Mouse (Mus musculus) macrophage (primary cell): ENCODE data around the gene Whrn. TPM values are rescaled to one million over a fixed set of nuclear protein-coding genes. Genes with fewer than 3 reads are reported as not detected.

ENCODE experiments used
- H3K27ac ChIP-seq: fragments of 350-480 bp; formaldehyde crosslinking; 2 replicates; pipeline ENCODE4 v1.9.0; 2021
- H3K36me3 ChIP-seq: fragments of 350-480 bp; formaldehyde crosslinking; 2 replicates; pipeline ENCODE4 v1.9.0; 2021; ENCODE audit errors: inconsistent target
- H3K4me3 ChIP-seq: fragments of 350-480 bp; formaldehyde crosslinking; 2 replicates; pipeline ENCODE4 v1.9.0; 2021; ENCODE audit errors: inconsistent target
- H3K79me2 ChIP-seq: fragments of 350-480 bp; formaldehyde crosslinking; 2 replicates; pipeline ENCODE4 v1.9.0; 2021; ENCODE audit errors: inconsistent target
- WGBS: methylation state at CpG from one replicate; pipeline ENCODE4 v1.1.7; 2026; ENCODE audit warnings: inconsistent platforms; ENCODE audit not compliant: missing documents; 5-methylcytosine and 5-hydroxymethylcytosine counted together
- polyA plus RNA-seq: library from polyadenylated mRNA; stranded (reverse); fragments of 250-400 nt; gene quantifications from 3 replicates; pipeline ENCODE4 v1.2.4, GENCODE M21; 2018; ENCODE audit warnings: inconsistent platforms
- total RNA-seq, 78 experiments: library from RNA; depleted of rRNA; stranded (reverse); fragments of 250-400 nt; gene quantifications; 1 replicate in 9 of 78; 2 replicates in 24 of 78; 3 replicates in 43 of 78; 4 replicates in 2 of 78; pipeline ENCODE4 v1.2.4; 2018; ENCODE audit warnings: inconsistent platforms in 56 of 78

Gene Whrn
- total RNA-seq (2018; cell fraction: chromatin; rRNA removed) = 1 to 10 TPM in 21 of 26 experiments, under 1 TPM in 4, not detected in 1; 0.55 to 5.0 (median 1.6) TPM
- under 1 TPM; 0.06 to 0.65 (median 0.31) TPM for total RNA-seq (2018; cell fraction: cytosol; rRNA removed)
- 1 to 10 TPM in 16 of 26 experiments, under 1 TPM in 9, not detected in 1; 0.49 to 5.5 (median 1.7) TPM for total RNA-seq (2018; cell fraction: nucleus; rRNA removed)
- 0.07 to 0.50 TPM (median 0.48 TPM) in 3 replicates for polyA plus RNA-seq

DNA sequence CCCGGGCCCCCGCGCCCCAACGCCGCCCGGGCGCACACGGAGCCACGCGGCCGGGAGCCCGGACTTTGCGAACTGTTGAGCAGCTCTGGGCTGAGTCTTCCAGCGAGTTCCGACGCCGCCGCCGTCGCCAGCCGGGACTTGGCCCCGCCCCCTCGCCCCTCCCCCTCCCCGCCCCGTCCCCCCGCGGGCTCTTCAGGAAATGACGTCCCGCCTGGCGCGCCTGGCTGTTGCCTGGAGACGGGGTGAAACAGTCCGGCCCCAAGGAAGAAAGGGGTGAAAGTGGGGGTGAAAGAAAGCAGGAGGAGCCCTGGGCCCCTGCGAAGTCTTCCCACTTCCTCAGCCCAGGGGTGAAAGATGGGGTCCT is at the start of gene Whrn:
TSS of gene Whrn (minus strand) at position 77 of the 364 bp plus-strand sequence.
- under 1% methylated on average over 26 of the region's 34 CpGs for WGBS

DNA sequence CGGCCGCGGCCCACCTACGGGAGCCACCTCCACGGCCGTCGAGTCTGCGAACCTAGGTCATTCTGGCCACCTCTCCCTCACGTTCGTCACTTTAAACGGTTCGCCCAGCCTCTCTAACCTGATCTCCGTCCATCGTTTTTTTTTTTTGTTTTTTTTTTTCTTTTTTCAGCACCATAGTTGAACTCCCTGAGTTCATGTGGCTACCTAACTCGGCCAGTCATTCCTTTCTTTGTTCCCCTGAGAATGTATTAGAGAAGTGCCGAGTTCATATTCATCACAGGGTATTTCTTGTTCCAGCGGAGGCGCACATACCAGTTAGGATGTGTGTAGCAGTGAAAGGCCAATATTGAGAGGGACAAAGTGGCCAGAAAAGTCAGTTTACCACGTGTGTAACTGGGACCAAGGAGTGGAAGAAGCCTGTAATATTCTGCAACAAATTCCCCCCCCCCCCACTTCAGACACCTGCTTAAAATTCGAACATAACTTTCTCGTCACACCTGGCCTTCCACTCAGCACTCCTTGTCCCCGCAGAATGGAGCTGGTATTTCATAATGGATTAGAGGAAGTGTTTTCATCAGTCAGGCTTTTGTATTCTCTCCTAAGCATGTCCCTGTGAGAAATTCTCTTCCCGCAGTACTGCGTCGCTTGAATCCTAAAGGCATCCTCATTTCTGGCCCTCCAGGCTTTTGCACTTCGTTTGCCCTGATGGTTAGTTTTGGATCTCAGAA is 49.6 kb upstream of the Whrn start:
- Histone ChIP-seq H3K4me3 (peak overlapping the region; percentile 94), H3K27ac (peak overlapping the region; percentile 85), H3K36me3 (peaks cover 14% of the 10 kb centered on the region; the same call in 1 of the 2 replicates), H3K79me2 (peaks cover 51% of the 10 kb centered on the region)
- 12% methylated on average over 26 of the region's 26 CpGs for WGBS

More for the DNA sequence above, at the start of gene Whrn:
- Histone ChIP-seq H3K4me3 (peak within 1 kb of the TSS; percentile 25; the same call in 1 of the 2 replicates), H3K36me3 (no peaks in the 10 kb centered on the region), H3K27ac (no peak within 1 kb of the TSS), H3K79me2 (no peaks in the 10 kb centered on the region)

DNA sequence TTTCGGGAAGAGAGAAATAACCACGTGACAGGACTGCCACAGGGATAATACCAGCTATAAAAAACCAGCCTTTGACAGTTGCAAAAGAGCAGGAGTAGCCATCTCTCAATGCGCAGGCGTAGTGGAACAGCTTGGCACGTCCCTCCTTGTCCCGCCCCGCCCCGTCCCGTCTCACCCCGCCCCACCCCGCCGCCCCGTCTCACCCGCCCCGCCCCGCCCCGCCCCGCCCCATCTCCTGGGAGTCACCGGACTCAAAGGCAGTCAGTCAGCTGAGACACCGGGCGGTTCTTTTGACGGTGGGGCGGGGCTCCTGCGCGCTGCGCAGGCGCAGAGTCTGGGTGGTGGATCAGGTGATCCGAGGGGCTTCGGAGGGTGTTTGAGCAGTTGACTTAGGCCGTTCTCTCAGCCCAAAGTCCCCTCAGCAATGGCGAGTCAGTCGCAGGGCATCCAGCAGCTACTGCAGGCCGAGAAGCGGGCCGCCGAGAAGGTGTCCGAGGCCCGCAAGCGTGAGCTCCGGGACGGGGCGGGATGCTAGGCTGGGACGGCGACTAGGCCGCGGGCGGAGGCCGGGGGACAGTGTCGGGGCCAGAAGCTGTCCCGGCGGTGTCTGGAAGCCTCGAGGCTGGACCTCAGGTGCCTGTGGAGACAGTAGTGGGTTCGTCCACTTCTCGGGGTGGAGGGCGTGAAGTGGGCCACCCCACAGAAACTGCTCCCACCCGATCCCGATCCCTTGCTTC is 48.9 kb upstream of the Whrn start, which contains the start of gene Atp6v1g1:
TSS of gene Atp6v1g1 (plus strand) at position 279 of the 737 bp plus-strand sequence.
- WGBS = under 1% methylated on average over 45 of the region's 57 CpGs
- Histone ChIP-seq H3K27ac (peak within 1 kb of the TSS; percentile 85), H3K4me3 (peak within 1 kb of the TSS; percentile 94), H3K36me3 (peaks cover 12% of the 10 kb centered on the region; the same call in 1 of the 2 replicates), H3K79me2 (peaks cover 50% of the 10 kb centered on the region)

DNA sequence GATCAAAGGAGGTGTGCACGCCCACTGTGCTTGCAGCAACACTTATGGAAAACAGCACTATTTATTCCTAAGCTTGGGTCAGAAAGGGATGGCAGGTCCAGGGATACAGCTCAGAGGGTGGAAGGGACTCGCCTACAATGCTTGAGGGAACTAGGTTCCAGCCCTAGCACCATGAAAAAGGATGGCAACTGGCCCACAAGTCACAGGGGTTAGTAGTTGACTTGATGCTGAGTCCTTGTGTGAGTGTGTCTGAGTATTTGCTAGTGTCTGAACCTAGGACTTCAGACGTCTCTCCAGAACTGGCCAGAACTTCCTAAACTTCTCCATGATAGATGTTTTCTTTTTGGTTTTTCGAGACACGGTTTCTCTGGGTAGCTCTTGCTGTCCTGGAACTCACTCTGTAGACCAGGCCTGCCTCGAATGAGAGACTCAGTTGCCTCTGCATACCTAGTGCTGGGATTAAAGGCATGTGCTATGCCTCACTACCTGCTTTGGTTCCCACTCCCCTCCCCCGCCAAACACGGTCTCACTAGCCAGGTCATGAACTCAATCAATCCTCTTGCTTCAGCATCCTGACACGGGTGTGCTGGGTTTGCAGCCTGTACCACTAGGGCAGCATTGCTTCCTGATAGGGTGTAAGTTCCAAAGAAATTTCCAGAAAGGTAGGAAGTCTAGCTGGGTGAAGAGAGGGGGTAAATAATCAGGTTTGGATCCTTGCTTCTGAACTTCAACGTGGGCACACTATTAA is 48.1 kb upstream of the Whrn start:
- H3K79me2 ChIP-seq = peaks cover 43% of the 10 kb centered on the region
- WGBS = 59% methylated on average over 10 of the region's 10 CpGs
- peaks cover 6% of the 10 kb centered on the region; the same call in 1 of the 2 replicates for H3K36me3 ChIP-seq
- peak overlapping the region; percentile 62 for H3K27ac ChIP-seq
- H3K4me3 ChIP-seq = no peak overlapping the region

DNA sequence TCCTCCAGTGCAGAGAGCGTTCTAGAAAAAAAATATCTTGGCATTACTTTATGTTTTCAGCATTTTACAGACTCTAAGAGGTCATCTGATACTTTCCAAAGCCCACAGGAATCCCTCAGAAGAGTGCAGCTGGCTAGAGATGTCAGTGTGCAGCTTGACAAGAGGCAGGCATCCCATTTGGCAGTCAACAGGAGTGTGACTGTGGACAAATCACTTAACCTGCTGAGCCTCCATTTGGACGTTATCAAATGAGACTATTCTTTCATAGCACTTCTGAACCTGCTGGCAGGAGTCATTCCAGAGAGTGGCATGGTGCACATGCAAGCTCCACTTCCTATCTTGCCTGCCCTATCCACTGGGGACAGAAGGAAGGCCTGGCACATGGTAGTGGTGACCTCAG is 46.4 kb upstream of the Whrn start:
- 95% methylated on average over 2 of the region's 2 CpGs for WGBS
- H3K36me3 ChIP-seq = no peaks in the 10 kb centered on the region; the same call in 1 of the 2 replicates
- no peak overlapping the region for H3K4me3 ChIP-seq
- H3K27ac ChIP-seq = no peak overlapping the region
- peaks cover 26% of the 10 kb centered on the region for H3K79me2 ChIP-seq

DNA sequence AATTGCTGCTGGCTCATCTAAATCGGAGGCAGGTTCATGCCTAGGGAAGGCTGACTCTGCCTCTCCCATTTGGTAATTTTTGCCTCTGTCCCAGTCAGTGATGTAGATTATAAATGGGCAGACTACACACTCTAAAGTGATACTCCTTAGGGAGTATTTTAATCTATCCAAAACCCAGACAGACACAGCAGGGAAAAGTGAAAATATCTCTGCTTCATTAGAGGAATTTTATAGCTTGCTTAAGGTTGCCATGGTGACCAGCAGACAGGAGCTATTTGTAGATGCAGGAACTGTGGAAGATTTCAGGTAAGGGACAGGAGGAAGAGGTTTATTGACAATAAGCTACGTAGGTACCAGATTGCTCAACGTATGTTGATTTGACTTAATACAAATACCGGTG is 41.8 kb upstream of the Whrn start:
- Histone ChIP-seq H3K27ac (no peak overlapping the region), H3K36me3 (no peaks in the 10 kb centered on the region), H3K79me2 (no peaks in the 10 kb centered on the region), H3K4me3 (no peak overlapping the region)
- 92% methylated on average over 4 of the region's 4 CpGs for WGBS

DNA sequence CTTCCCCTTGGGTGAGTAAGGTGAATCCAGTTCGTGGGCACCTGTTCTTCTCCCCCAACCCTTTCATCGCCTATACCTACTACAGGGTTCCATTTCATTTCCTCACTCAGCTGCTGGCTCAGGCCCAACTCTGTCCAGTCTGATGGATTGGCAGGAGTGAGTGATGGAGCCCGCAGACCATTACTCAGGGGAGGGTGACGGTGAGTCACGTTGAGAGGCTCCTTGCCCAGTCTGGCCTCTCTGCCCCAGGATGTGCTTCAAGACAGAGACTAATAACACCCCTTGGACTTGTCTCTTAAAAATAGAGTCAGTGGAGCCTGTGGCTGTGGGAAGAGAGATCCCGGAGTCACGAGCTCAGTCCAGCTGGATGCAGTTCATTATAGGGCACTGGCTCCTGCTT is 34.6 kb upstream of the Whrn start:
- H3K79me2 ChIP-seq = no peaks in the 10 kb centered on the region
- no peaks in the 10 kb centered on the region for H3K36me3 ChIP-seq
- WGBS = 89% methylated on average over 6 of the region's 7 CpGs
- no peak overlapping the region for H3K4me3 ChIP-seq
- no peak overlapping the region for H3K27ac ChIP-seq

DNA sequence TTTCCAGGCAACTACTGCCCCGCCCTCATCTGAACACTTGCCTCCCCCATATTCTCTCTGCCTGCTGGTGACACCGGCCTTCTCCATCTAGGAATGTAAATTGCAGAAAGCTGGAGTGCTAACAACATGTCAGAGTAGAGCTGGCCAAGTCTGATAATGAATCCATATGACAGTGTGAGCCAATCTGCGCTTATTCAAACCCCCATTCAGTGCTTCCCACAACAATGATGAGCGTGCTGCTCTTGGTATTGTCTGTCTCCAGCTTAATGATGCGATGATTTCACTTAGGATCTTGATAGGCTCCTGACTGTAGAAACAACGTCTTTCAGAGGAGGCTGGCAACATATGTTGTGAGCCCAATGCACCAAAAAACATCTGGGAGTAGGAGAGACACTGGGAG is 33.2 kb upstream of the Whrn start:
- Histone ChIP-seq H3K79me2 (no peaks in the 10 kb centered on the region), H3K27ac (no peak overlapping the region), H3K36me3 (no peaks in the 10 kb centered on the region), H3K4me3 (no peak overlapping the region)
- 95% methylated on average over 6 of the region's 6 CpGs for WGBS

DNA sequence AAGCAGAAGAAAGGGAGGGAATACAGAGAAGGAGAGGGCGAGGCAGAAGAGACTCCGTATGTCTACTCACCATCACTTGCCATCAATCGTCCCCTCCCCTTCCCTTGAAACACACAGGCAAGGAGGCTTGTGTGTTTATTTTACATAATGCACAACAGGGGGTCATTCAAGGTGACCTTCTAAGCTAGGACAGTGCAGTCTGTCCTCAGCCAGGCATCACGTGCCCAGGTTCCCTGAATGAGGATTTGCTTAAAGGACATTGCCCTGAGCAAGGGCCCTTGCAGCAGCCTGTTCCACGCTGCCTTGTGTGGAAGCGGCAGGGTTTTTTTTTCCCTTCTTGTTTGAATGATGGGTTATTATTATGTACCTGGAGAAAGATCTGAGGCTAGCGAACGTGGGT is 29.7 kb upstream of the Whrn start:
- 94% methylated on average over 7 of the region's 8 CpGs for WGBS
- H3K36me3 ChIP-seq = no peaks in the 10 kb centered on the region
- H3K4me3 ChIP-seq = no peak overlapping the region
- H3K27ac ChIP-seq = no peak overlapping the region
- no peaks in the 10 kb centered on the region for H3K79me2 ChIP-seq

DNA sequence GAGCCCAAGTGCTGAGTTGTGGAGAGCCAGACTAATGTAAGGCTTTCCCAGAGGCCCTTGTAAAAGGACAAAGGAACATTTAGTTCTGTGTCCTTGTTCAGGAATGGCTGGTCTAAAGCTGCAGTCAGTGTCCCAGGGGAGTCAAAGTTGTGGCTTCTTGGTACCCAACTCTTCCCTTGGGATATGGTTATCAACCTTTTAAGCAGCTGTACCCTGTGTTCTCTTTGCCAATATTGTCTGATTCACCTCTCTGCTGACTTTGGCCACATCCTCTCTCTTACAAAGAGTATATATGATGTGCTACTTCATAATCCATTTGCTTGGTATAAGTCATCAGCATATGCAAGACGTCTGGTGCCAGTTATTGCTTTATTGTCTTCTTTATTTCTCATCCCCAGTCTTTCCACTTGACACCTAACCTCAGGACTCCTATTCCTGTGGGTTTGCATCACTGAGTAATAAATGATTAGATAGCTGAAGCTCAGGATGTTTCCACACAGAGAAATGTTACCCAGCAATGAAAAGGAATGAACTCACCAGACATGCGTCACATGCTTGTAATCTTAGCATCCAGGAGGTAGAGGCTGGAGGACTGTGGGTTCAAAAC is 26.1 kb upstream of the Whrn start:
- Histone ChIP-seq H3K36me3 (no peaks in the 10 kb centered on the region), H3K4me3 (no peak overlapping the region), H3K79me2 (no peaks in the 10 kb centered on the region), H3K27ac (no peak overlapping the region)
- 100% methylated on average over 2 of the region's 2 CpGs for WGBS

DNA sequence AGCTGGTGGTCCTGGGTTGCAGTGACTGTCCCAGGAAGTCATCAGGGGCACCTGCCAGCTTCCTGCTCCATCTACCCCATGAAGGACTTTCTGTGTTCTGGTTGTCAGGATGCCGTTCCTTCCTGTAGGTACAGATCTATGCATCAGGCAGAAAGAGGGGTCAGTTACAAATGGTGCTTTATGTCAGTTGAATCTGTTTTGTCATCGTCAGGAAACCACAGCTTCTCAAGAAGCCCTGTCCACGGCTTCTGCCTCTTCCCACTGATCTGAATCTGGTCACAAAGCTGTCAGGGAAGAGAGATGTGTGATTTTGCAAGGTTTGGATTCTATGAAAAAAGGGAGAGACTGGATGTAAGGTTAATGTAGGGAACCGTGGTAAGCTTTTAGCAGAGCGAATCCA is 19.2 kb upstream of the Whrn start:
- no peaks in the 10 kb centered on the region for H3K79me2 ChIP-seq
- H3K4me3 ChIP-seq = no peak overlapping the region
- 25% methylated on average over 5 of the region's 5 CpGs for WGBS
- H3K36me3 ChIP-seq = no peaks in the 10 kb centered on the region
- H3K27ac ChIP-seq = no peak overlapping the region

DNA sequence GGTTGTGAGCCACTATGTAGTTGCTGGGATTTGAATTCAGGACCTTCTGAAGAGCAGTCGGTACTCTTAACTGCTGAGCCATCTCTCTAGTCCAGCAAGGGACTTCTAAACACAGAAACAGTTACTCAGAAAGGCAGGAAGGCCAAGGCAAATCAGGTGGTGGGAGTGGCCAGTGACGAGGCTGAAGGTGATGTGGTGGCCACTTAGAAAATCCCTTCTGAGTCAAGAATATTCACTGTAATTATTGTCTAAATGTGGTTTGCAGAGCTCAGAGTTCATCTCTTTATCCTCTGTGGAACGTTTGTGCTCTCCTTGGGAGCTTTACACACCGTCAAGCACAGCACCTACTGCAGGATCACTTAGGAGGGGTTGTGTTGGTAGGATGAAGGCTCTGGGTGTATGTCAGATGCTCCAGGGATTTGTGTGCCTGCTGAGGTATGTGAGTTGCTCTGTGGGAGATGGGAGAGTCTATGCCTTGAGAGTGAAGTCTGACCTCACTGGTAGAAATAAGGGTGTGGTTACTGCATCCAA is 18.7 kb upstream of the Whrn start:
- H3K27ac ChIP-seq = no peak overlapping the region
- no peaks in the 10 kb centered on the region for H3K36me3 ChIP-seq
- 80% methylated on average over 4 of the region's 4 CpGs for WGBS
- H3K79me2 ChIP-seq = no peaks in the 10 kb centered on the region
- no peak overlapping the region for H3K4me3 ChIP-seq

DNA sequence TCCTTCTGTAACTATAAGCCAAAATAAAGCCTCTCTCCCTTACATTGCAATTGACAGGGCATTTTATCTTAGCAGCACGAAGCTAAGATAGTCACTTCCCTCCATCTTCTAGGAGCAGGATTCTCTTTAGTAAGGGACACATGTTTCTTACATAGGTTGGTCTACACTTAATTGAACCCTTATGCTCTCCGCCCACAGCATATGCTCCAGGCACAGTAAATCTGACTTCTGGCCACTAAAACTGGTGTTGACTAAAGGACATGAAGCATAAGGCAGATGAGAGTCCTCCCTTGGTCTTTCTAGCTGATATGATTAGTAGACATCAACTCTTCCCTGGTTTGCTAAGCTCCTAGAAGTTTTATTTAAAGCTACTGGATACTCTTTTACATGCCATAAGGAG is 17.1 kb upstream of the Whrn start:
- no peaks in the 10 kb centered on the region for H3K36me3 ChIP-seq
- 84% methylated on average over 2 of the region's 2 CpGs for whole genome bisulfite sequencing

DNA sequence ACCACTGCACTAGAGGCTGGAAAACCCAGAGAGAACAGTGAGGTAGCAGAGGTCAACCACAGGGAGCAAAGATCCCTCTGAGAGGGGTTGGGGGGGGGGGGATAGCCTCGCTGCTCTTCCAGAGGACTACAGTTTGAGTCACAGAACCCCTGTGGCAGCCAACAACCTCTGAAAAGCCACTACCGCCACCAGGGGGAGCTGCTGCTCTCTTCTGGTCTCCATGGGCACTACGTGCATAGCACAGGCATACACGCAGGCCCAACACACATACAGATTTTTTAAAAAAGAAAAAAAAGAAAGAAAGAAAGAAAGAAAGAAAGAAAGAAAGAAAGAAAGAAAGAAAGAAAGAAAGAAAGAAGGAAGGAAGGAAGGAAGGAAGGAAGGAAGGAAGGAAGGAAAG is 12.4 kb upstream of the Whrn start:
- Histone ChIP-seq H3K79me2 (no peaks in the 10 kb centered on the region), H3K4me3 (no peak overlapping the region), H3K36me3 (no peaks in the 10 kb centered on the region), H3K27ac (no peak overlapping the region)
- WGBS = 13% methylated on average over 1 of the region's 4 CpGs

More for the DNA sequence above, 17.1 kb upstream of the Whrn start:
- Histone ChIP-seq H3K4me3 (no peak overlapping the region), H3K79me2 (no peaks in the 10 kb centered on the region), H3K27ac (no peak overlapping the region)
